ENCODE assay signal across 19 mouse cellular contexts in the genomic region with DNA sequence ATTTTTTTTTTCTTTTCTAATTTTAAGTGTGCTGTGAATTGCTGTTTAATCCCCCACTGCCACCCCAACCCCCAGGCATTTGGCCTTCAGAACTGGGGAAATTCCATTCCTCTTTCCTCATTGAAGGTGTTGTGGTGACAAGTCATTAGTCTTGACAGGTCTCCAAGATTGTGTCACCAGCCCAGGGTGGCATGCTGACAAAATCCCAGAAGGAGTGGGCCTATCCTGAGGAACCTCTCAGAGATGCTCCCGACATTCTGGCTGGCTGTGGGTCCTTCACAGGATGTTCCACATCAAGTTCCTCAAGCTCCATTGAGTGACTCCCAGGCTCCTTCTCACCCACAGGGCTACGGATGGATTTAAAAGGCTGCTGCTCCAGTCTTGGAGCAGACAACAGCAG.
DNase-seq lines count a peak whose midpoint lies in the region; ATAC-seq and TF ChIP-seq lines count a peak whose summit lies in the region.
"Had no signal": no experiment of that assay in that cellular context is flagged by ENCODE, and none has a peak within 500 bp of the region (broad histone marks: within the 10 kb centered on the region; RNA-seq: fewer than 3 reads in every experiment).

No protein-coding gene starts in this region.

- peak; percentile 18 for DNase-seq in adrenal gland, postnatal 10 days
- no peak for DNase-seq in adrenal gland, adult 8-10 months
- peak; percentile 46 to 64 for DNase-seq in lung, adult 18-20 months
- no peak for DNase-seq in lung, postnatal 25 days (ENCODE audit: low spot score)
- peak; percentile 31 to 70 for DNase-seq in heart, postnatal 14 days
- DNase-seq in midbrain, postnatal 0 days (ENCODE audit: low spot score) = no peak
- no peak for DNase-seq in embryo, embryonic 9.5 days (ENCODE audit: extremely low spot score)
- no peak for DNase-seq in urinary bladder, adult 18-20 months (ENCODE audit: low spot score in 2 of 2)
- DNase-seq: adrenal gland, adult 2 months; gastrocnemius, postnatal 10 days; kidney, adult 8-10 months; lung, embryonic 14.5 days; right cerebral cortex, postnatal 14 days; thymus, adult 18-20 months had no signal

- H3K36me3 ChIP-seq in midbrain, postnatal 0 days (ENCODE audit: insufficient read depth, low read length) = no peaks in the 10 kb centered on the region
- H3K36me3 ChIP-seq: embryonic facial prominence, embryonic 13.5 days; forebrain, embryonic 12.5 days; midbrain, embryonic 10.5 days had no signal

- H3K4me3 ChIP-seq in midbrain, postnatal 0 days (ENCODE audit: low read depth, low read length) = no peak overlapping the region
- H3K4me3 ChIP-seq: embryonic facial prominence, embryonic 13.5 days; forebrain, embryonic 12.5 days; left cerebral cortex, adult 2 months; midbrain, embryonic 10.5 days had no signal

- no peaks in the 10 kb centered on the region for H3K4me1 ChIP-seq in midbrain, postnatal 0 days (ENCODE audit: insufficient read depth, low read length)
- H3K4me1 ChIP-seq: embryonic facial prominence, embryonic 13.5 days; forebrain, embryonic 12.5 days; midbrain, embryonic 10.5 days had no signal

- no peak for TF ChIP-seq CTCF in midbrain, postnatal 0 days (IDR thresholded peaks at IDR 0.05)

- H3K27me3 ChIP-seq in midbrain, postnatal 0 days (ENCODE audit: insufficient read depth, low read length) = no peaks in the 10 kb centered on the region
- H3K27me3 ChIP-seq: embryonic facial prominence, embryonic 13.5 days; forebrain, embryonic 12.5 days had no signal

- H3K4me2 ChIP-seq in midbrain, postnatal 0 days (ENCODE audit: low read depth, low read length, poor library complexity, severe bottlenecking) = no peak overlapping the region
- H3K4me2 ChIP-seq: embryonic facial prominence, embryonic 13.5 days; forebrain, embryonic 12.5 days; lung, embryonic 14.5 days had no signal

- WGBS in midbrain, postnatal 0 days = 81% methylated on average over 2 of the region's 2 CpGs

- ATAC-seq in midbrain, postnatal 0 days (ENCODE audit: low FRiP score) = no peak
- ATAC-seq: hindbrain, postnatal 0 days had no signal

- H3K9ac ChIP-seq in midbrain, postnatal 0 days (replicated peaks; ENCODE audit: low read length, poor library complexity, severe bottlenecking) = no peak overlapping the region
- H3K9ac ChIP-seq: embryonic facial prominence, embryonic 13.5 days; forebrain, embryonic 12.5 days; lung, embryonic 14.5 days had no signal

- no peaks in the 10 kb centered on the region for H3K9me3 ChIP-seq in midbrain, postnatal 0 days (ENCODE audit: low read length)
- H3K9me3 ChIP-seq: embryonic facial prominence, embryonic 13.5 days; forebrain, embryonic 12.5 days; midbrain, embryonic 10.5 days had no signal

- no peak overlapping the region for H3K27ac ChIP-seq in midbrain, postnatal 0 days (ENCODE audit: low read depth, low read length)
- H3K27ac ChIP-seq: embryonic facial prominence, embryonic 13.5 days; forebrain, embryonic 12.5 days; hindbrain, postnatal 0 days; left cerebral cortex, adult 2 months; midbrain, embryonic 10.5 days had no signal

- intact Hi-C loops in heart, postnatal 14 days (cut with DNase I) = loop anchor here (5.0 kb wide), 2 partner anchors 34 to 86 kb away; no protein-coding TSS in a partner anchor

Comparison
In these comparisons a context has a peak if more than half of its experiments do, and no peak if none do; other contexts are left out.
1. DNase-seq: peak in adrenal gland, postnatal 10 days (single experiment), lung, adult 18-20 months (2 of 2) and heart, postnatal 14 days (2 of 2); none in adrenal gland, adult 8-10 months (single experiment), lung, postnatal 25 days (single experiment), midbrain, postnatal 0 days (single experiment), embryo, embryonic 9.5 days (single experiment) and urinary bladder, adult 18-20 months (0 of 2).